Mouse (Mus musculus) megakaryocyte, embryonic 14.5 days (primary cell): Measurements from ENCODE around the gene Mapk8ip3.

ENCODE experiments used
- FLI1 ChIP-seq: IDR thresholded peaks from 2 replicates; pipeline ENCODE4 v1.6.1; 2012; ENCODE audit warnings: low read length, inconsistent platforms, mixed read lengths
- GATA1 ChIP-seq: IDR thresholded peaks from 3 replicates; pipeline ENCODE4 v1.6.1; 2012; ENCODE audit warnings: mixed read lengths, low read length, inconsistent platforms, borderline replicate concordance

DNA sequence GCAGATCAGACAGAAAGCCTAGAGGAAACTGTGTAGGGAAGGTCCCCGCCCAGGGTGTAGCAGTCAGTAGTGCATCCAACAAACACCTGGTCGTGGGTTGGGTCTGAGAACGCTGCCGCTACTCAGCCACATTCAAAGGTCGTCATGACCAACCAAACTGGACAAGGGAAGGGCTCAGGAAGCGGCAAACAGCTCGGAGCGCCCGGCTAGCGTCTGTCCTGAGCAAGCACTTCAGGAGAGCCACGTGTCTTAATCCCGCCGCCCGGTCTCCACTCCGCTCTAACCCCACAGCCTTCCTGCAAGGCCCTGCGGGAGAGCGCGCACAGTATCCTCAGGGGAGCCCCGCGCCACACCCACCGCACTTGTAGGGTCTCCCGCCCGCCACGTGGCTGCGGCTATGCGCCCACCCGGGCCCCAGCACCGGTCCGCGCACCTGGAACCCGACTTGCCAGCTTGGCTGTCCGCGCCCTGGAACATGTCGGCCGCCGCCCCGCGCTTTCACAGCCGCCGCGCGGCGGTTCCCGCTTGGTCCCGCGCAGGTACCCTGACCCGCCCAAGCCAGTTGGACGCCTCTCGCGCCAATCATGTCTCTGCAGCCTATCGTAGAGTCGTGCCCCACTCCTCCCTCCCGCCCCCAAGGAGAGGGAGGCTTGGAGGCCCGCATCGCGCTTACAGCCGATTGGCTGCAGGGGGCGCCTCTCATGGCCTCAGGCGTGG, 23.5 kb upstream of the Mapk8ip3 start, which contains the start of gene Jpt2:
- TF ChIP-seq FLI1, result no peak
- no peak for TF ChIP-seq GATA1
